Mouse (Mus musculus): ENCODE measurements around the gene Twnk.
"Not testable (repeated sequence)": the region's sequence is repeated elsewhere in the genome, so short reads cannot be mapped to it uniquely, and the experiment has no call there.

The Twnk gene

DNA sequence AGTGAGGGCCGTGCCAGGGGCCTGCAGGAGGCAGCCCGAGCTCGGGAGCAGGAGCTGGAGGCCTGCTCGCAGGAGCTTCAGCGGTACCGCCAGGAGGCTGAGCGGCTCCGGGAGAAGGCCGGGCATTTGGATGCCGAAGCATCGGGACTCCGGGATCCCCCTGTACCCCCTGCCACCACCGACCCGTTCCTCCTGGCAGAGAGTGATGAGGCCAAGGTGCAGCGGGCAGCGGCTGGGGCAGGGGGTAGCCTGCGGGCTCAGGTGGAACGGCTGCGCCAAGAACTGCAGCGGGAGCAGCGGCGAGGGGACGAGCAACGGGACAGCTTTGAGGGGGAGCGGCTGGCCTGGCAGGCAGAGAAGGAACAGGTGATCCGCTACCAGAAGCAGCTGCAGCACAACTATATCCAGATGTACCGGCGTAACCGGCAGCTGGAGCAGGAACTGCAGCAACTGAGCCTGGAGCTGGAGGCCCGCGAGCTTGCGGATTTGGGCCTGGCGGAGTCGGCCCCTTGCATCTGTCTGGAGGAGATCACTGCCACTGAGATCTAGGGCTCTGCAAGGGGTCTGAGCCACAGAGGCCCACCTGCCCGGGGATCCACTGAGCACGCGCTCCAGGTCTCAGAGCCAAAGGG is 20.6 kb downstream of the Twnk start:
- no peak for DNase-seq

DNA sequence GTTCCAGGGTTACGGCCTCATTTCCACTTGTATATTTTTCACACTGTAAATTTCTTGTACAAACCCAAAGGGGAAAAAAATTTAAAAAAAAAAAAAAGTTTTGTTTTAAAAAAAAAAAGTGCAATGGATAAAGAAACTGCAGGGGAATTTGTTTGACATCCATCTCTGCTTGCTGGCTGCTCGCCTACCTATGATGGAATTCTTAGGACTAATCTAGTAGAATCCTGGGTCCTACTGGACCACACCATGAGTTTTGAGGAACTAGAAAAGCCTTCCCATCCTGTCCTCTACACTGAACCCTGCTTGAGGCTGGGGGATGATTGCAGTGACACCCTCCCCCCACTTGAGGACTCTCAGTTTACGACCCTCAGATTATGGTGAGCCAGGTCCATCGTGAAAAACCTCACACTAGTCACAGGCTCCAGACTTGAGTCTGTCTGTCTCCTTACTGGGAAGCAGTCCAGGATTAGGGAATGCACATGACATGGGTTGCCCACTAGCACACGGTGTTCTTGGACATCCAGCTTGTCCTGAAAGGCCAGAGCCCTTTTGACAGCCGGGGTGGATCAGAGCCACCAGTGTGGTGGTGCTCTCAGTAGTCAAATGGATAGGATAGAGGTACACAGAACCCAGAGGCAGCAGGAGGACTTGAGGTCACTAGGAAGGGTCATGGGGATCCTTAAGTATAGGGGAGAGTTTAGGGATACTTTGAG is 21.7 kb downstream of the Twnk start:
- DNase-seq, result no peak

DNA sequence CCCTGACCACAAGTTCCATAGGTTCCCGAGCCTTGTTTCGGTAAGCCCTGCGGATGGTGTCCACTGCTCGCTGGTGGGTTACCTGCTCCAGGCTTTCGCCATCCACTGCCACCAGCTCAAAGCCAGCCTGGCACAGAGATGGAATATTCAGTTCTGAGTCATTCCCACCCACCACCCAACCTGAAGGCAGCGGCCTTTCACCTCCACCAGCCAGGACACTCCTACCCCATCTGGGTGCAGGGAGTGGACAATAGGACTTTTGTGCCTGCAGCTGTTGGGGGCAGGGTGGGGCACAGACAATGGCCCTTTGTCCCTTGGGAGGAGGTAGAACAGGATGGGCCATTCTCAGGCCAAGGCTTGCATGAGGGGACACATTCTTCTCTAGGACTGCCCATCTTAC is 22.4 kb downstream of the Twnk start:
- DNase-seq, result no peak

DNA sequence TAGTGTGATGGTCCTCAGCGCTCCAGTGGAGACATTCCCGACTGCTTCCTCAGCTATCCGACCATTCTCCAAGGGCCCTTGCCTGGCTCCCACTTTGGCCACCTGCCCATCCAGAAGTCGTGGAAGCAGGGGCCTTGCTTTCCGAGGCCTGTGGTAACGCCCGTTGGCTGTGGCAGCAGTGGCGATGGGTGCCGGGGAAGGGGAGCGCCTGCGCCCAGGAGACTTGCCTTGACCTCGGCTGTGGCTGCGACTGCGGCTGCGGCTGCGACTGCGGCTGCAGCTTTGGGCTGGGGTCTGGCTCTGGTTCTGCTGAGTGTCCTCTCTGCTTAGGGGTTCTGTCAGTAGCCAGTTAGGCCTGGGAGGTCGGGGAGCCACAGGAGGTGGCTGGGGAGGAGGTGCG is 23.3 kb downstream of the Twnk start:
- DNase-seq, result no peak

DNA sequence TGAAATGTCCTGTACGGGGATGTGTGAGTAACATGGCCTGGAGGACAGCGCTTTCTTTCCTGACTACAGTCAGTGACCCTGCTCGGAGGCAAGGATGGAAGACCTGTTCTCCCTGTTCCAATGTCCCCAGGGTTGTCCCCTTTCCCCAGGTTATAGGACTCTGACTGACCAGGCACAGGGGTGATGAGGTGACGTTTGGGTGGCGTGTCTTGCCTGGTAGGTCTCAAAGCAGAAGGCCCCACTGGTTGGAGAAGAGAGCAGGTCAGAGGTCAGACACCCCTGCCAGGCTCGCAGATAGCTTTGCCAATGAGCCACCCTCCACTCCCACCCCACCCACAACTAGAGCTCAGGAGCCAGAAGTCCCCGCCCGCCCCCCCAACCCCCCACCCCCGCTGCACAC is 24.1 kb downstream of the Twnk start:
- DNase-seq, result no peak

DNA sequence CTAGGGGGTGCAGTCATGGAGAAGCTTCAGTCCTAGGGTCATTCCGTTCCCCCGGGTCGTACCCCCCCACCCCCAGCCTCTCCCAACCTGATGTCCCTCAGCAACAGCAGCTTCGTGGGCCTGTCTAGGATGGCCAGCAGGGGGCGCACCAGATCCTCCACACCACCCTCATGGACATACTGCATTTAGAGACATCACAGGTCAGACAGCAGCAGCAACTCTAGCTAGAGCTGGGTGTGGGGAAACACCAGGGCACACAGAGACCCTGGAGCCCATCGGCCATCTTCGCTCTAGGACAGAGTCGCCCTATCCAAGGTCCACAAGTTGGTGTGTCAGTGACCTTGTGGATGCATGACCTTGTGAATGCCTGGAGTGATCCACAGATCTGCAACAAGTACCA is 24.6 kb downstream of the Twnk start:
- peak; percentile 76 for DNase-seq

DNA sequence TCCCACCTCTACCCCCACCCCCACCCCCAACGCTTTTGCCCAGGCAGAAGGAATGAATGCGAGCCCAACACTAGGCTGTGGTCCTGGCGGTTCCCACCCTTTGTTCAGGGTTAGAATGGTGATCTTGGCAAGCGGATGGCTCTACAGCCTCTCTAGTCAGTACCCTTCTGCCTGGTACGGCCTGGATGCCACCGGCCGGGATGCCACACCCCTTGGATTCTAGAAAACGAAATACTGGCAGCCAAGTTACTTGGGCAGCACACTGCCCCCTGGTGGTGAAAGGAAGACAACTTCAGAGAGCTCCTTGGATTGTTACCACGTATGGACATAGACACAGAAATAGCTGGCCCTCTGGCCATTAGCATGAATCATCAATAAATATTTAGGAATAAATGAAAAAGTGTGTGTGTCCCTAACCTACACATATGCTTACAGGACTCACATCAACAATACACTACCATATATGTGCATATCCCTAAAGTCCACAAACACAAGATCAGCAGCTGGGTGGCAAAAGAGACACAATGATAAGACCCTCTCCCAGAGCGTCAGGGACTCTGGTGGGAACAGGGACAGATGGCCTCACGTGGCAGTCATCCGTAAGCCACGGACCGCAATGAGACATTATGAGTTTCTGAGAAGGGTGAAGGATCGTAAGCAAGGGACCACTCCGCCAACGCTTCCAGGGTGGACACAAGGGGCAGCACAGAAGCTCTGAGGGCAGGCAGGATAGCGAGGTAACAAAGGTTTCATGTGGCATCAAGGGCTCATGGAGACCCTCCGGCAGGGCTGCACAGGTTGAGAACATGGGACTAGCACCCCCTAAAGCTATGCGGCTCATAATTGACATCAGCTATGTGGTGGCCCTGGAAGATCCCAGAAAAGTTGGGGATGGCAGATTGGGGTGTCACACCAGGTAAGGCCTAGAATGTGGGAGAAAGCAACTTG is 25.6 kb downstream of the Twnk start:
- peak; percentile 84 for DNase-seq

DNA sequence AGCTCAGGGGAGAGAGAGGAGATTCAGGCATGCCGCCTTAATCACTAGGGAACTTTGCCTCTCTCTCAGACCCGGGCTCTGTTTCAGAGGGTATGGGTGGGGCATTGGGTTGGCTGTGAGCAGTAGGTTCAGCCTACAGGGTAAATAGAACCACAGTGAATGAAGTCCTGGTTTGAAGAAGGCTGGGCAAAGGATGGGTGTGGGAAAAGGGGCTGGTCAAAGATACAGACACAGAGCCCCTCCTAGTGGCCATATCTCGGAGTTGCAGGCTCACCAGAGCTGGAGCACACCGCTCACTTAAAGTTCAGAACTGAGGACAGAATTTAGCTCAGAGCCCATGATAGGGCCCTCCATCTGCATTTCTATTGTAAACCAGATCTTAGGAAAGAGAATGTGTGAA is 26.3 kb downstream of the Twnk start:
- DNase-seq, result peak; percentile 77

DNA sequence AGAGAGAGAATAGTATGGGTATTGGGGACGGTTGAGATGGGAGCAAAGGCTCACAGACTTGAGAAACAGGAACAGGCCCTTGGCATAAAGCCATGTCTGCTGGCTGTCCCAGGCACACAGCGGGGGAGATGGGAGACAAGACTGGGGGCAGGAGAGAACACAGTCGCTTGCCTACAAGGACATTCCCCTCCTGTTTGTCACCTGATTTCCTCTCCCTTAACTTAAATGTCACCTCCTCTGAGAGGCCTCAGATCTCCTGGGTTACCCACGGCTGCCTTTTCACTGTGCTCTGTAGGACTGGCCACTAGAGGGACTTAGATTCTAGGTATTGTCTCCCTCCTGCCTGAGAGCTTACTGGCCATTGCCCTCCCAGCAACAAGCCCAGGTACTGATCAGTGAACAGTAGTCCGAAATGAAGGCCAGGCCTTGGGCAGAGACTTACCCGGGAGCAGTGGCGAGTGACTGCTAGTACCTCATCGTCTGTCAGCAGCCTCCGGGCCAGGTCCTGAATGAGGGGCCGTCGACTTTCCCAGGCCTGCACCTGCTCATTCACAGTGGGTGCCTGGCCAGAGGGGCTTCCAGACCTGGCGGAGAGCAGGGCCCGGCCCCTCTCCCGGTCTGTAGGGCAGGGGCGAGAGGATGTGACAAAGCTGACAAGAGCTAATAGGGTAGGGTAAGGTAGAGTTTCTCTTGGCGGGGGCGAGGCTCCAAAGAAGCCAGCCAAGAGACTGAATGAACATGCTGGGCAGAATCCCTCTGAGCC is 27.3 kb downstream of the Twnk start:
- no peak for DNase-seq

DNA sequence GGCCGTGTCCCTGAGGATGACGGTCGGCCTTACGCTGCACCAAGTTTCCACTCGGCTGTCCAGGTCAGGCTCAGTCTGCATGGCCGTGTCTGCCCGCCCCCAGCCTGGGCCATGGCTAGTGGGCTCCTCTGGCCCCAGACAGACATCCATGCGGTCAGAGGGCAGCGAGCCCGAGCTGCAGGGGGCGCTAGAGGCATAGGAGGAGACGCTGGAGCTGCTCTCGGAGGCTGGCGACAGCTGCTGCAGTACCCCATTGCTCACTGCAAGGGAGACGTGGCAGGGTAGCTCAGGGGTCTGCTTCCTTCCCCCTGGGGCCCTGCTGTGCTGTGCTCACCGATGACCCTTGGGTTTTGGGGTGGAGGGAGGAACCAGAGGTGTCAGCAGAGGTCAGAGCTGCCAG is 31.4 kb downstream of the Twnk start:
- DNase-seq, result peak; percentile 35

DNA sequence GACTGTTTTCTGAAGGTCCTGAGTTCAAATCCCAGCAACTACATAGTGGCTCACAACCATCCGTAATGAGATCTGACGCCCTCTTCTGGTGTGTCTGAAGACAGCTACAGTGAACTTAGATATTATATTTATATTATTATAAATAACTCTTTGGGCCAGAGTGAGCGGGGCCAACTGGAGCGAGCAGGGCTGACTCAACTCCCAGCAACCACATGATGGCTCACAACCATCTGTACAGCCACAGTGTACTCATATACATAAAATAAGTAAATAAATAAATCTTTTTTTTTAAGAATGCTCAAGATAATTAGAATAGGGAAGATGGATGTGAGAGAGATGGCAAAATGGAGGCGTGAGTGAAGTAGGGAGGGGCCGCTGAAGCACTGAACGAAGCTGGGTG is 32.7 kb downstream of the Twnk start:
- DNase-seq, result not testable (repeated sequence)

DNA sequence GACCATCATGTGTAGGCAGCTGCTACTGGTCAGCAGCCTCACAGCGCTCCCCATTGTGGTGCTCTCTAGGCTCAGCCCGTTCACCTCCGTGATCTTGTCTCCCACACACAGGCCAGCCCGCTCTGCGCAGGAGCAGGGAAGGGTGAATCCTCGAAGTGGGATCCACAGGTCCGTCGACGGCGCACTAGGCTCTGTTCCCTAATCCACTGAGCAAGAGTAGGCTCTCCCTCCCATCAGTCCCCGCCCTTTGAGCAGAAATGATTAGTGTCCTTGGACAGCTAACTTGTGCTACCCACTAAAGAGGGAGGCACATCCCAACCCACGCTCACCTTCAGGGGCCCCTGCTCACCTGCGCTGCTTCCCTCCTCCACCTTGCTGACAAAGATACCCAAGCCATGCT is 34.8 kb downstream of the Twnk start:
- DNase-seq, result no peak

DNA sequence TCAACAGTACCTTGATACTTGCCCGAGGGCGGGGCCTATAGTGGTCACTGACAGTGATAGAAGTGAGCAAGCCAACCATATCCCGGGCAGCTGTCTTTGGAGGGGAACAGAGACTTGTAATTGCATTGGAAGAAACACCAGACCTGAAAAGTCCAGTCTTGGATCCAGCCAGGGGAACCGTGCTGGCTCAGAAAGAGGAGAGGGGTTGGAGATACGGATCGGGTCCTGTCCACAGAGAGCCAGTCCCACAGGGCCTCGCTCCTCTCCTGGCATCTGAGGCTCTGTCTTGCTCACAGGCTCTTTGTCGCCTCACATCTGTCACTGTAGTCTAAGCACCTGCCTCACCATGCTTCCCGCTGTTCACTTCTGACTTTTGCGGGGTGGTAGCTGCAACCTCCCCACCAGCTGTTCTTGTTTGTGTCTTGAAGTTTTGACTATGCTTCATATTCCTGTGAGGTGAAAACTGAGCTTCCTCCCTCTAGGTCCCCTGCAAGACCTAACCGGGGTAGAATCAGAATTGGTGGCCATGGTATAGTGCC is 39.0 kb downstream of the Twnk start:
- DNase-seq, result no peak

DNA sequence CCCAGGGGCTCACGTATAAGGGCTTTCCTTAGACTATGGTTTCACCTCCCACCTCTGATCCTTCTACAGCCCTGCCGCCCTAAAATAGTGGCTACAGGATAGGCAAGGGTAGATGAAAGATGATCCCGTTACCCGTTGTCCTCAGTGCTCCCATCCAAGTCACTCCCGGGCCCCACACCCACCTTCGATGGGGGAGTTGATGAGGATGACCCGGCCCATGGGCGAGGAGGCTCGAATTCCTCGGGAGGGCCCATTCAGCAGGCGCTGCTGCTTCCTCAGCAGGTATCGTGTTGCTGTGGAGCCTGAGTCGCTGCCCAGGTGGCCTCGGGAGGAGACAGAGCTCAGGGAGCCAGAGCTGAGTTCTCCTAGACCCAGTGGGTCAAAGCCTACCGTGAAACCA is 39.8 kb downstream of the Twnk start:
- DNase-seq, result no peak

DNA sequence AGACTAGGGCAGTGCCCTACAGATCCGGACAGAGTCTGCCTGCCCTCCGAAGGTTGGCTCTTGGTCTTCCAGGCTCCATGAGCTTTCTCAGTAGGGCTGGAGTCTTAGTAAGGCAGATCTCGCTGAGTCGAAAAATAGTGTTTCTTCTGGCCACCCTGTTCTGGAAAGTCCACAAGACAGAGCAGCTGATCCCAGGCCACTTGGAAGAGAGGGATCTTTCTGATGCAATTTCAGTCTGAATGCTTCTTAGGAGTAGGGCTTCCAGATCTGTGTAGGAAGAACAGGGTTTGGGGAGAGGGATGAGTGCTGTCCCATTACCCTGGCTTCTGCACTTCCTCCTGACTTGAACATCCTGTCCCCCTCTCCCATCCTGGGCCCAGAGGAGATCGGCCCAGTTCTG is 40.2 kb downstream of the Twnk start, which contains the start of gene Pdzd7:
TSS of gene Pdzd7 (minus strand) at position 67 of the 400 bp plus-strand sequence.
- DNase-seq, result no peak

DNA sequence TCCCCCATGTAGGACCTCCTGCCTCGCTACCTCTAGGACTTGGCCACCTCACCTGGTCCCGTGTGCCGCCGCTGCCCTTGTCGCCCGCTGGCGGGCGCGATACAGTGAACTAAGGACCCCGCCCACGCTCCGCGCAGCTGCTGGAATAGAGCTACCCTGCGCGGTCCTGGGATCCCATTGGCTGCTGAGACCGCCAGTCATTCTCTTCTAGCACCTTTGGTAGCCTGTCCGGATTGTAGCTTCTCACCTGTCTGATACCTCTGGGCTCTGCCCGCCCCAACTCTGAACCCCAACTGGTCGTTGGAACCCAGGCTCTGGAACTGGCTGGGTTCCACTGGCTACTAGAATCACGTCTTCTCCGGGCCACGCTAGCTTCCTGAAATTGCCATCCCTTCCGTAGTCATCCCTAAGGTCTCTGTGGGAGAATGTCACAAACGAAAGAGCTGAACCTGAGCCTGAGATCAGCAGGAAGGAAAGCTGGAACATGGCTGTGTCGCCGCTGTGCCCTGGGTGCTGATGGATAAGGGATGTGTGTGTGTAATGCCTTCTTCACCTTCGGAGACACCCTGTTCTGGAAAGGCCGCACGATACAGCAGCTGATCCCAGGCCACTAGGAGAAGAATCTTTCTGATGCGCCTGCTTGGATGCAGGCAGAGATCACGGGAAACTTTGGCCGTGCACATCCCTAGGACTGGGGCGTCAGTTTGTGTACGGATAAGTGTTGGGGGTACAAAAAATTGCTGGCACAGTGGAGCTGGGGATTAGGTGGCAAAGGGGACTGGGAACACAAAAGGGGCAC is 41.3 kb downstream of the Twnk start:
- peak; percentile 91 for DNase-seq

DNA sequence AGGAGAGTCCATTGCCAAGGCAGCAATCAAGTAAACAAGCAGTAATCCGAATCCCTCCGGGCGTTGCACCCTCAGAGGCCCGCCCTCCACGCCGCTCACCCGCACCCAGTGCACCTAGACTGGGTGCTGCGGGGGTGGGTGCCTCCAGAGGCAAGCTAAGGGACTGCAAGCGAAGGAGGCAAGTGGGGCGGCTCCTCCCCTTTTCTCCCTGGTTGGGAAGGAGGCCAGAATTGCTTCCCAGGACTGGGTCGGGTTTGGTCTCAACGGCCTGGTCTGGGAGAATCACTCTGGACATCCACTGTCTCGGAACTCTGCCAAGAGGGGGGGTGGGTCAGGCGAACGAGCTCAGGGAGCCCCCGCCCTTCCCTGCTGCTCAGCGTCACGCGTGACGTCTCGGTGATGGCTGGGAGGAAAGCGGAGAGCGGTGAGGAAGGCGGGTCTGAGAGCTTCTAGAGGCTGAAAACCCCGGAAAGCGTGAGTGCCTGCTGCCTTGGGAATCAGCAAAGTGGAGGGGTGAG is 42.0 kb downstream of the Twnk start, which contains the start of gene Sfxn3:
TSS of gene Sfxn3 (plus strand) at position 87 of the 518 bp plus-strand sequence.
- DNase-seq, result peak; percentile 94

DNA sequence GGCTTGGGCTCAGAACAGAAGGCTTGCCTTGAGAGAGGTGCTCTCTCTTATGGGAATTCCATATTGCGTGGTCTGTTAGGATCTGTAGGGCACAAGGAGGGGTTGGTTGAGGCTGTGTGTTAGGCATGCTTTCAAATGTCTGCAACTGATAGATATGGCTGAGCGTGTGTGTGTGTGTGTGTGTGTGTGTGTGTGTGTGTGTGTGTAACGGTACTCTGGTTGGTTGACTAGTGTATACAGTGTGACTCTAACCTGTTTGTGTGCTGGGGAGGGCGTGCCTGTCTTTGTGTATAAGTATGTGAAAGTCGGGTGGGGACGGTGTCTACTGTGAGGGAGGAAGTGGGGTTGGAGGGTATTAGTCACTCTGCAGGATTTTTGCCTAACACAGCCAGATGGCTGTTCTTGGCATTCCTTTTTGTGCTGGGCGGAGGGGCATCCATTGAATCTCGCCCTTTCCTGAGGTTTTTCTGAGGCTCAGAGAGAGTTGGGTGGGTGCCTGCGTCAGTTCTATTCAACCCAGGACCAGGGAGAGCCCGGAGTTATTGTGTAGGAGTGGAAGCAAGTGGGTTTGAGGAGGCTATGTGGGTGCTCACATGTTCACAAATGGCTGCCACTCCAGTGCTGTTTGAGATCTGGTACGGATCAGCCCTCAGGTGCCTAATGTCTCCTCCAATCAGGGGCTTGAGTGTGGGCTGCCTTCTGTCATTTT is 42.6 kb downstream of the Twnk start:
- DNase-seq, result peak; percentile 51

DNA sequence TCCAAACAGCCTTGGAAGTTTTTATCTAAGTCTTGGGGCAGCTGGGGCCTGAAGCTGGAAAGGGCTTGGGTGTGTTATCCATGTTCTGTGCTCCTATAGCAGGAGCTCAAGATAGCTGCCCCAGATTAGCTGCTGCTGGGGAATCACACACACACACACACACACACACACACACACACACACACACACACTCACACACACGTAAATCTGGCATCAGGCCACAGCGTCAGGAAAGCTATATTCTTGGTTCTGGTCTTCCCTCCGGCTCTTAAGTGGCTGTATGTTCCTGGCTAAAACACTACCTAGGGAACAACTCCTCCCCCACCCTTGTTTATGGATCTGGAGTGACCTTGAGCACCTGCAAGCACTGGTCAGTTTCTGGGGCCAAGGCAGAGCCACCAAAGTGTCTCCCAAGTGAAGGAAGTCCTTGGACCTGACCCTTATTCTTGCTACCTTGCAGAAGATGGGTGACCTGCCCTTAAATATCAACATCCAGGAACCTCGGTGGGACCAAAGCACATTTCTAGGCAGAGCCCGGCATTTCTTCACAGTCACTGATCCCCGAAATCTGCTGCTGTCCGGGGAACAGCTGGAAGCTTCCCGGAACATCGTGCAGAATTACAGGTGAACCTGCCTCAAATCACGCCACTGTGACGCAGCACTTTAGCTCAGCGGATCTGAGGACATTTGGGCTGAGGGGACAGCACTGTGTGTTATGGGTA is 43.3 kb downstream of the Twnk start:
- DNase-seq, result no peak

DNA sequence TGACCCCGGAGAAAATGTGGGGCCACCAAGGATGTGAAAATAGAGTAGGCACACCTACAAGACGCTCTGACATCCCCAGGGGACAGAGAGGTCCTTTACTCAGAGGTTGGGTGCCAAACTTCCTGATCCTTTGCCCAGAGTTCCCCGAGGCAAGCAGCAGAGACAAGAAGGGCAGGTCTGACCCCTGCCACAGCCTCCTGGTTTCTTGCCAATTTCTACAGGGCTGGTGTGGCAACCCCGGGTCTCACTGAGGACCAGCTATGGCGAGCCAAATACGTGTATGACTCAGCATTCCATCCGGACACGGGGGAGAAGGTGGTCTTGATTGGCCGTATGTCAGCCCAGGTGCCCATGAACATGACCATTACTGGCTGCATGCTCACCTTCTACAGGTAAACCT is 44.1 kb downstream of the Twnk start:
- DNase-seq, result peak; percentile 35

Data from cerebellum, adult 11 months (tissue).